Mouse (Mus musculus) urinary bladder, postnatal 4 days (tissue): ENCODE results near the gene Colgalt1.

Experiments used
- DNase-seq, 2 experiments: peaks; one replicate each; pipeline ENCODE4 v3.0.0; 2021 to 2022; ENCODE audit warnings: low spot score in 2 of 2

Colgalt1 gene

GRCm38 (mm10) chr8:71628396-71629095 lies 17.7 kb downstream of the Colgalt1 start:
- DNase-seq, result no peak

- peak; percentile 90 to 92 for DNase-seq
Measured at GRCm38 (mm10) chr8:71629096-71629697, 18.4 kb downstream of the Colgalt1 start.

GRCm38 (mm10) chr8:71629781-71630212 lies 19.0 kb downstream of the Colgalt1 start:
- DNase-seq, result peak in 1 of 2 experiments; percentile 46

GRCm38 (mm10) chr8:71630761-71631160 lies 20.0 kb downstream of the Colgalt1 start:
- no peak for DNase-seq

- DNase-seq, result no peak
Measured at GRCm38 (mm10) chr8:71631897-71632296, 21.1 kb downstream of the Colgalt1 start.

GRCm38 (mm10) chr8:71633164-71633563 lies 22.4 kb downstream of the Colgalt1 start:
- peak in 1 of 2 experiments; percentile 50 for DNase-seq

- DNase-seq, result no peak
Measured at GRCm38 (mm10) chr8:71633981-71634667, 23.3 kb downstream of the Colgalt1 start.

- no peak for DNase-seq
Measured at GRCm38 (mm10) chr8:71637149-71638095, 26.6 kb downstream of the Colgalt1 start.

GRCm38 (mm10) chr8:71638321-71638720 lies 27.5 kb downstream of the Colgalt1 start:
- no peak for DNase-seq

GRCm38 (mm10) chr8:71639318-71639717 lies 28.5 kb downstream of the Colgalt1 start:
- DNase-seq, result no peak

GRCm38 (mm10) chr8:71645510-71645909 lies 34.7 kb downstream of the Colgalt1 start:
- no peak for DNase-seq

- no peak for DNase-seq
Measured at GRCm38 (mm10) chr8:71654600-71654999, 43.8 kb downstream of the Colgalt1 start.

GRCm38 (mm10) chr8:71657816-71658215 lies 47.0 kb downstream of the Colgalt1 start:
- DNase-seq, result no peak

GRCm38 (mm10) chr8:71658515-71659049 lies 47.8 kb downstream of the Colgalt1 start:
- DNase-seq, result no peak

- DNase-seq, result no peak
Measured at GRCm38 (mm10) chr8:71659751-71660150, 49.0 kb downstream of the Colgalt1 start.

- peak; percentile 70 to 89 for DNase-seq
Measured at GRCm38 (mm10) chr8:71660325-71661120, 49.7 kb downstream of the Colgalt1 start.

GRCm38 (mm10) chr8:71665331-71666130 lies 54.7 kb downstream of the Colgalt1 start:
- DNase-seq, result peak; percentile 72 to 91

- no peak for DNase-seq
Measured at GRCm38 (mm10) chr8:71666855-71667254, 56.1 kb downstream of the Colgalt1 start.

- DNase-seq, result no peak
Measured at GRCm38 (mm10) chr8:71667256-71667655, 56.5 kb downstream of the Colgalt1 start.
